Mouse (Mus musculus): ENCODE data around the gene Lims1. TPM values are rescaled to one million over a fixed set of nuclear protein-coding genes. Genes with fewer than 3 reads are reported as not detected.
A peak's percentile ranks its signal among the peaks of the same experiment; 100 is the strongest.

Lims1 gene
- total and polyA plus RNA-seq, 2 experiments from 2014 or later: 177 to 232 TPM

DNA sequence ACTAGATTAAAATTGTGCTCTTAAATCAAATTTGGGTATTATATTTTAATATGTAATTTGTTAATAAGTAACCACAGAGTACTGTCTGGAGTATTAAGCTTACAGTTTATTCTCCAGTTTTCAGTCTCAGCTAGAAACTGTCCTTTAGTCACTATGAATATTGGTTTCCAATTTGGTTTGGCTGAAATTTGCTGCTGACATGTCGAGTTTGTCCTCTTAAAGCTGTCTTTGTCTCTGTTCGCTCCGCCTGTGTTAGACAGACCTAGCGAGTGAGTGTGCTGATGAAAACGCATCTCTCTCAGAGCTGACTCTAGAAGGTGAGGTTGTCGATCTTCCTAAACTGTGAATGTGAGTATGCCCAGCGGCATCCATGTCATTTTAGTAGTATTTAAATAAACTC is 18.3 kb upstream of the Lims1 start:
- Histone ChIP-seq H3K4me3 (ENCODE audit: low read depth, low read length) (no peak overlapping the region), H3K27ac (ENCODE audit: low read depth) (no peak overlapping the region), H3K9me3 (replicated peaks; ENCODE audit: control insufficient read depth, low read length) (no peaks in the 10 kb centered on the region), H3K27me3 (ENCODE audit: control insufficient read depth, insufficient read depth, low read length) (no peaks in the 10 kb centered on the region), H3K36me3 (replicated peaks; ENCODE audit: control insufficient read depth, insufficient read depth, low read length) (peaks cover 53% of the 10 kb centered on the region), H3K4me1 (ENCODE audit: control insufficient read depth, insufficient read depth) (no peaks in the 10 kb centered on the region), H3K4me2 (ENCODE audit: low read depth, low read length) (no peak overlapping the region), H3K9ac (replicated peaks; ENCODE audit: low read depth, low read length) (no peak overlapping the region)
- 88% methylated on average over 7 of the region's 7 CpGs for WGBS
- ATAC-seq (ENCODE audit: insufficient read depth, low read depth) (no peak), DNase-seq (ENCODE audit: low spot score) (no peak)
- TF ChIP-seq EP300 (IDR thresholded peaks at IDR 0.05; ENCODE audit: low read depth) (no peak), CTCF (IDR thresholded peaks at IDR 0.05; ENCODE audit: low read depth) (no peak)

DNA sequence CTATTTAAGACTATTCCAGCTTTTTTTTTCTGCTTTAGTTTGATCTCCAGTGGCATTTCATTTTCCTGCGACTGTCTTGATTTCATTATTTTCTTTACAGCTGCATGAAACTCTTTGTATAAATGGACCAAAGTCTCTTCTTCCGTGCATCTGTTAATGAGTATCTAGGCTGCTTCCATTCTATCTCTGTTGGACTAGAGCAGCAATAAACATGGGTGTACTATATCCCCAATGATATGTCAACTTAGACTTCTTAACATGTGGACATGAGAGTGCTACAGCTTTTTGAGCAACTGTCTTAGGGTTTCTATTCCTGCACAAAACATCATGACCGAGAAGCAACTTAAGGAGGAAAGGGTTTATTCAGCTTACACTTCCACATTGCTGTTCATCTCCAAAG is 16.4 kb upstream of the Lims1 start:
- no peak for DNase-seq (ENCODE audit: low spot score)
- H3K9me3 ChIP-seq (replicated peaks; ENCODE audit: control insufficient read depth, low read length): no peaks in the 10 kb centered on the region
- no peak overlapping the region for H3K4me2 ChIP-seq (ENCODE audit: low read depth, low read length)
- H3K36me3 ChIP-seq (replicated peaks; ENCODE audit: control insufficient read depth, insufficient read depth, low read length): peaks cover 41% of the 10 kb centered on the region
- no peak overlapping the region for H3K9ac ChIP-seq (replicated peaks; ENCODE audit: low read depth, low read length)
- ATAC-seq (ENCODE audit: insufficient read depth, low read depth): no peak
- TF ChIP-seq CTCF (IDR thresholded peaks at IDR 0.05; ENCODE audit: low read depth): no peak
- no peak for TF ChIP-seq EP300 (IDR thresholded peaks at IDR 0.05; ENCODE audit: low read depth)
- no peak overlapping the region for H3K4me3 ChIP-seq (ENCODE audit: low read depth, low read length)
- H3K27me3 ChIP-seq (ENCODE audit: control insufficient read depth, insufficient read depth, low read length): no peaks in the 10 kb centered on the region
- 88% methylated on average over 3 of the region's 3 CpGs for WGBS
- H3K27ac ChIP-seq (ENCODE audit: low read depth): no peak overlapping the region
- H3K4me1 ChIP-seq (ENCODE audit: control insufficient read depth, insufficient read depth): no peaks in the 10 kb centered on the region

DNA sequence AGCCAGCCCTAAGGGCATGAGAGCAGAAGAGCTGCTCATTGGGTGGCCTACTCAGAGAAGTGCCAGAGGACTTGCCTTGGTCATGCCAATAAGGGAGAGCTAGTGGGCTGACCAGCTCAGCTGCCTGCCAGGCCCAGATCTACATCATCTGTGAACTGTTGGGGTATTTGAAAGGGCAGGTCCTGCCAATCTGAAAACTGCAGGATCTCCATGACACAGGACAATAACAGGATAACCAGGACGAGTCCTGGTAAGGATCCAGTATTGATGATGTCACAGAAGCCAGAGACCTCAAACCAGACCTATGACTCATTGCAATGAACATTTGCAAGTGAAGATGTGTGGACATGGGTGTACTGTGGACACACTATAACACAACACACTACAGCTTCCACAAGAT is 12.5 kb upstream of the Lims1 start:
- WGBS: 43% methylated on average over 1 of the region's 1 CpGs
- Histone ChIP-seq H3K36me3 (replicated peaks; ENCODE audit: control insufficient read depth, insufficient read depth, low read length) (peaks cover 37% of the 10 kb centered on the region), H3K4me1 (ENCODE audit: control insufficient read depth, insufficient read depth) (no peaks in the 10 kb centered on the region), H3K27ac (ENCODE audit: low read depth) (no peak overlapping the region), H3K4me3 (ENCODE audit: low read depth, low read length) (no peak overlapping the region), H3K9me3 (replicated peaks; ENCODE audit: control insufficient read depth, low read length) (no peaks in the 10 kb centered on the region), H3K4me2 (ENCODE audit: low read depth, low read length) (no peak overlapping the region), H3K9ac (replicated peaks; ENCODE audit: low read depth, low read length) (no peak overlapping the region), H3K27me3 (ENCODE audit: control insufficient read depth, insufficient read depth, low read length) (no peaks in the 10 kb centered on the region)
- ATAC-seq (ENCODE audit: insufficient read depth, low read depth) (no peak), DNase-seq (ENCODE audit: low spot score) (no peak)
- TF ChIP-seq CTCF (IDR thresholded peaks at IDR 0.05; ENCODE audit: low read depth) (no peak), EP300 (IDR thresholded peaks at IDR 0.05; ENCODE audit: low read depth) (no peak)

DNA sequence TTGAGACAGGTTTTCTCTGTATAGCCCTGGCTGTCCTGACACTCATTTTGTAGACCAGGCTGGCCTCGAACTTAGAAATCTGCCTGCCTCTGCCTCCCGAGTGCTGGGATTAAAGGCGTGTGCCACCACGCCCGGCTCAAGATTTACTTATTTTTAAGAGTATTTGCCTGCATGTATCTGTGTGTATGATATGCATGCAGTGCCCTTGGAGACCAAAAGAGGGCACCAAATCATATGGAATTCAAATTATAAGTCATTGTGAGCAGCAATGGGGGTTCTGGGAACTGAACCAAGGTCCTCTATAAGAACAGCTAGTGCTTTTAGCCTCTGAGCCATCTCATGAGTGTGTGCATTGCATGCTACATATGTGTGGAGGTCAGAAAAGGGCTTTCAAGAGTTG is 10.4 kb upstream of the Lims1 start:
- Histone ChIP-seq H3K4me3 (ENCODE audit: low read depth, low read length) (no peak overlapping the region), H3K9ac (replicated peaks; ENCODE audit: low read depth, low read length) (no peak overlapping the region), H3K36me3 (replicated peaks; ENCODE audit: control insufficient read depth, insufficient read depth, low read length) (peaks cover 31% of the 10 kb centered on the region), H3K4me2 (ENCODE audit: low read depth, low read length) (no peak overlapping the region), H3K27ac (ENCODE audit: low read depth) (no peak overlapping the region), H3K9me3 (replicated peaks; ENCODE audit: control insufficient read depth, low read length) (no peaks in the 10 kb centered on the region), H3K27me3 (ENCODE audit: control insufficient read depth, insufficient read depth, low read length) (no peaks in the 10 kb centered on the region), H3K4me1 (ENCODE audit: control insufficient read depth, insufficient read depth) (no peaks in the 10 kb centered on the region)
- ATAC-seq (ENCODE audit: insufficient read depth, low read depth) (no peak), DNase-seq (ENCODE audit: low spot score) (no peak)
- WGBS: 92% methylated on average over 5 of the region's 5 CpGs
- TF ChIP-seq EP300 (IDR thresholded peaks at IDR 0.05; ENCODE audit: low read depth) (no peak), CTCF (IDR thresholded peaks at IDR 0.05; ENCODE audit: low read depth) (peak; percentile 7; the same call in 1 of the 2 replicates)

DNA sequence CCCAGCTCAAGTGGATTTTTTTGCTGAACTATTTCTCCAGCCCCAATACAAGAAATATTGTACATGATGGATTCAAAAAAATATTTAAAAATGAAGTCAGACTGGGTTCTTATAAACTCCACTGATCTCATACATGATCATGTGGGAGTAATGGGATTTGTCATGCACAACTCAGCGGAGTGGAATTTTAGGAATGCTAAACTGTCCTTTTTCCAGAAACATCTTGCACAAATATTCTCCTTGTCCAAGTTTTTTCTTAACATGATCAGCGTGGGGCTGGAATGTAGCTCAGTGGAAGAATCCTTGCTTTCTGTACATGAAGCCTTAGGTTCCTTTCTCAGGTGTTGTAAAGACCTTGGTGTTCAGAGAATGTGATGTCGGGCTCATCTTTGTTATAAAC is 2.4 kb upstream of the Lims1 start:
- Histone ChIP-seq H3K4me1 (ENCODE audit: control insufficient read depth, insufficient read depth) (peaks cover 14% of the 10 kb centered on the region), H3K9me3 (replicated peaks; ENCODE audit: control insufficient read depth, low read length) (no peaks in the 10 kb centered on the region), H3K27me3 (ENCODE audit: control insufficient read depth, insufficient read depth, low read length) (no peaks in the 10 kb centered on the region), H3K27ac (ENCODE audit: low read depth) (no peak overlapping the region), H3K4me3 (ENCODE audit: low read depth, low read length) (no peak overlapping the region), H3K36me3 (replicated peaks; ENCODE audit: control insufficient read depth, insufficient read depth, low read length) (no peaks in the 10 kb centered on the region), H3K9ac (replicated peaks; ENCODE audit: low read depth, low read length) (no peak overlapping the region), H3K4me2 (ENCODE audit: low read depth, low read length) (no peak overlapping the region)
- 75% methylated on average over 3 of the region's 3 CpGs for WGBS
- TF ChIP-seq CTCF (IDR thresholded peaks at IDR 0.05; ENCODE audit: low read depth) (no peak), EP300 (IDR thresholded peaks at IDR 0.05; ENCODE audit: low read depth) (no peak)
- ATAC-seq (ENCODE audit: insufficient read depth, low read depth) (no peak), DNase-seq (ENCODE audit: low spot score) (no peak)

DNA sequence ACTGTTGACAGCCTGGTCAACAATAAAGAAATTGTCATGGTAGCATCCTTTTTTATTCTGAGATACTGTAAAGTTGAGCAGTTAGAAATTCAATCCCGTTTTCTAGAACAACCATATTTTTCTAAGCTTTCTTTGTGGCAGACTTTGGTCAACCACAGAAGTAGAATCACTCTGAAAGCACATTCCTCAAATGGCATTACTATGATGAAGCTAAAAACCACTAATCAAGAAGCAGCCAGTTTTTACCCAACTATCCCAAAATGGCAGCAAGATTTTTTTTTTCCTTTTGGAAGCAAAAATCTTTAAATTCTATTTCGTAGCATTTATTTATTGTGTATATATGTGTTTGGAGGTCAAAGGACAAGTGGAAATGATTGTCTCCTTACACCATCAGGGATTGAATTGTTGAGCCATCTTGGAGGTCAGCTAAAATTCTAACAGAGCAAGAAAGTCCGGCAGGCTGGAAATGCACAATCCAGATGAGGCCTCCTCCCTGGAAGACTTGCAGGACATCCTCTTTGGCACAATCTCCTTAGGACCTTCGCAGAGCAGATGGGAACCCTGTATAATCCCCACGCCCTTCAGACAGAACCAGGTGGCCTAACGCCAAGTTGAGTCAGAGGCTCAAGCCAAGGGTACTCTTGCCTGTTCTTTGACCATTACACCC is 772 bp upstream of the Lims1 start:
- 0 out of 2 replicates have a peak overlapping the region, but pooled peaks have one; percentile 10 for H3K9ac ChIP-seq (replicated peaks; ENCODE audit: low read depth, low read length)
- no peaks in the 10 kb centered on the region for H3K36me3 ChIP-seq (replicated peaks; ENCODE audit: control insufficient read depth, insufficient read depth, low read length)
- H3K27ac ChIP-seq (ENCODE audit: low read depth): peak overlapping the region; percentile 97
- peak overlapping the region; percentile 98 for H3K4me3 ChIP-seq (ENCODE audit: low read depth, low read length)
- H3K4me1 ChIP-seq (ENCODE audit: control insufficient read depth, insufficient read depth): peaks cover 29% of the 10 kb centered on the region
- no peak for DNase-seq (ENCODE audit: low spot score)
- TF ChIP-seq EP300 (IDR thresholded peaks at IDR 0.05; ENCODE audit: low read depth) (peak; percentile 81), CTCF (IDR thresholded peaks at IDR 0.05; ENCODE audit: low read depth) (no peak)
- no peaks in the 10 kb centered on the region for H3K27me3 ChIP-seq (ENCODE audit: control insufficient read depth, insufficient read depth, low read length)
- H3K9me3 ChIP-seq (replicated peaks; ENCODE audit: control insufficient read depth, low read length): no peaks in the 10 kb centered on the region
- peak overlapping the region; percentile 61 for H3K4me2 ChIP-seq (ENCODE audit: low read depth, low read length)
- 24% methylated on average over 6 of the region's 6 CpGs for WGBS
- ATAC-seq (ENCODE audit: insufficient read depth, low read depth): no peak

Measured in heart, postnatal 0 days (tissue).